In genomic region chr4:97843981-97844690, GRCm38 (mm10) we compare ENCODE assay signal across 10 mouse cellular contexts.
DNase-seq lines count a peak whose midpoint lies in the region; ATAC-seq and TF ChIP-seq lines count a peak whose summit lies in the region.
"Had no signal": no experiment of that assay in that cellular context is flagged by ENCODE, and none has a peak within 500 bp of the region (broad histone marks: within the 10 kb centered on the region; RNA-seq: fewer than 3 reads in every experiment).

No protein-coding gene starts in this region.

- no peak for TF ChIP-seq POLR2A in lung, adult 2 months (IDR thresholded peaks at IDR 0.05; ENCODE audit: borderline replicate concordance, extremely low read depth, low read depth, low read length)

- intact Hi-C loops in heart, postnatal 14 days (cut with DNase I) = no loop called here

- peak overlapping the region; percentile 18; the same call in 1 of the 2 replicates for H3K27ac ChIP-seq in heart, embryonic 12.5 days (ENCODE audit: poor library complexity, severe bottlenecking)
- H3K27ac ChIP-seq in lung, embryonic 15.5 days = peak overlapping the region; percentile 77
- no peak overlapping the region for H3K27ac ChIP-seq in forebrain, embryonic 11.5 days (ENCODE audit: low read depth, low read length)
- H3K27ac ChIP-seq in midbrain, embryonic 14.5 days (replicated peaks; ENCODE audit: low read depth, low read length) = no peak overlapping the region

- H3K9me3 ChIP-seq in heart, embryonic 12.5 days (replicated peaks) = no peaks in the 10 kb centered on the region
- no peaks in the 10 kb centered on the region for H3K9me3 ChIP-seq in lung, embryonic 15.5 days
- no peaks in the 10 kb centered on the region for H3K9me3 ChIP-seq in forebrain, embryonic 11.5 days (ENCODE audit: control insufficient read depth, low read length)
- H3K9me3 ChIP-seq in midbrain, embryonic 14.5 days (ENCODE audit: control insufficient read depth, low read length) = no peaks in the 10 kb centered on the region

- peaks cover 66% of the 10 kb centered on the region for H3K4me1 ChIP-seq in heart, embryonic 12.5 days (replicated peaks)
- H3K4me1 ChIP-seq in lung, embryonic 15.5 days = peaks cover 75% of the 10 kb centered on the region
- peaks cover 18% of the 10 kb centered on the region for H3K4me1 ChIP-seq in lung, adult 2 months (ENCODE audit: control insufficient read depth, insufficient read depth, low read length)
- peaks cover 34% of the 10 kb centered on the region for H3K4me1 ChIP-seq in forebrain, embryonic 11.5 days (replicated peaks; ENCODE audit: control insufficient read depth, insufficient read depth, low read length)
- peaks cover 25% of the 10 kb centered on the region for H3K4me1 ChIP-seq in midbrain, embryonic 14.5 days (ENCODE audit: control insufficient read depth, insufficient read depth, low read length)

- no peak overlapping the region for H3K9ac ChIP-seq in heart, embryonic 12.5 days
- H3K9ac ChIP-seq in lung, embryonic 15.5 days = no peak overlapping the region
- H3K9ac ChIP-seq in forebrain, embryonic 11.5 days (ENCODE audit: low read length) = no peak overlapping the region
- H3K9ac ChIP-seq in midbrain, embryonic 14.5 days (replicated peaks; ENCODE audit: low read length) = no peak overlapping the region

- no peak for TF ChIP-seq CTCF in lung, adult 2 months (IDR thresholded peaks at IDR 0.05; ENCODE audit: insufficient read depth, low read length)

- ATAC-seq in heart, embryonic 12.5 days (ENCODE audit: insufficient number of reproducible peaks, low FRiP score) = no peak
- no peak for ATAC-seq in lung, embryonic 15.5 days (ENCODE audit: borderline replicate concordance, extremely low read depth, low FRiP score, low TSS enrichment)
- ATAC-seq in forebrain, embryonic 11.5 days (replicated peaks; ENCODE audit: low FRiP score) = peak; percentile 58
- no peak for ATAC-seq in midbrain, embryonic 14.5 days (ENCODE audit: low FRiP score, low TSS enrichment)
- ATAC-seq: Patski had no signal

- H3K27me3 ChIP-seq in heart, embryonic 12.5 days (replicated peaks) = no peaks in the 10 kb centered on the region
- no peaks in the 10 kb centered on the region for H3K27me3 ChIP-seq in lung, embryonic 15.5 days
- no peaks in the 10 kb centered on the region; the same call in 1 of the 2 replicates for H3K27me3 ChIP-seq in forebrain, embryonic 11.5 days (ENCODE audit: control insufficient read depth, insufficient read depth, low read length)
- peaks cover 39% of the 10 kb centered on the region for H3K27me3 ChIP-seq in midbrain, embryonic 14.5 days (ENCODE audit: control insufficient read depth, insufficient read depth, low read length)
- H3K27me3 ChIP-seq: Patski had no signal

- DNase-seq in heart, postnatal 14 days = no peak
- DNase-seq in lung, adult 2 months = no peak
- peak; percentile 67 for DNase-seq in forebrain, embryonic 11.5 days (ENCODE audit: low spot score)
- DNase-seq in midbrain, embryonic 14.5 days = peak; percentile 49
- no peak for DNase-seq in right cerebral cortex, postnatal 36 days (ENCODE audit: low spot score in 2 of 2)
- DNase-seq in layer of hippocampus, postnatal 14 days (ENCODE audit: low spot score in 2 of 2) = no peak
- DNase-seq: kidney, adult 2 months had no signal

- peaks cover 4% of the 10 kb centered on the region; the same call in 1 of the 2 replicates for H3K36me3 ChIP-seq in heart, embryonic 12.5 days
- no peaks in the 10 kb centered on the region; the same call in 1 of the 2 replicates for H3K36me3 ChIP-seq in lung, embryonic 15.5 days
- H3K36me3 ChIP-seq in forebrain, embryonic 11.5 days (ENCODE audit: control insufficient read depth, insufficient read depth, low read length) = no peaks in the 10 kb centered on the region
- H3K36me3 ChIP-seq in midbrain, embryonic 14.5 days (ENCODE audit: control insufficient read depth, insufficient read depth, low read length) = no peaks in the 10 kb centered on the region

- no peak overlapping the region for H3K4me2 ChIP-seq in heart, embryonic 12.5 days
- H3K4me2 ChIP-seq in lung, embryonic 15.5 days = peak overlapping the region; percentile 35
- H3K4me2 ChIP-seq in forebrain, embryonic 11.5 days (ENCODE audit: low read depth, low read length, severe bottlenecking) = peak overlapping the region; percentile 21; the same call in 1 of the 2 replicates
- 0 out of 2 replicates have a peak overlapping the region, but pooled peaks have one; percentile 11 for H3K4me2 ChIP-seq in midbrain, embryonic 14.5 days (ENCODE audit: low read length)

- H3K4me3 ChIP-seq in heart, embryonic 12.5 days = no peak overlapping the region
- H3K4me3 ChIP-seq in lung, embryonic 15.5 days = no peak overlapping the region
- no peak overlapping the region for H3K4me3 ChIP-seq in lung, adult 2 months (replicated peaks; ENCODE audit: extremely low read depth, low read depth, low read length)
- H3K4me3 ChIP-seq in forebrain, embryonic 11.5 days (ENCODE audit: low read depth, low read length) = no peak overlapping the region
- H3K4me3 ChIP-seq in midbrain, embryonic 14.5 days (replicated peaks; ENCODE audit: low read depth, low read length) = no peak overlapping the region

- WGBS in heart, embryonic 12.5 days = 58% methylated on average over 15 of the region's 15 CpGs
- 60% methylated on average over 15 of the region's 15 CpGs for WGBS in lung, embryonic 15.5 days
- 77% methylated on average over 15 of the region's 15 CpGs for WGBS in lung, adult 2 months
- 12% methylated on average over 15 of the region's 15 CpGs for WGBS in forebrain, embryonic 11.5 days
- 11% methylated on average over 15 of the region's 15 CpGs for WGBS in midbrain, embryonic 14.5 days

Comparison
In these comparisons a context has a peak if more than half of its experiments do, and no peak if none do; other contexts are left out.
1. H3K27ac ChIP-seq: peak in heart, embryonic 12.5 days (single experiment) and lung, embryonic 15.5 days (single experiment); none in forebrain, embryonic 11.5 days (single experiment) and midbrain, embryonic 14.5 days (single experiment).
2. DNase-seq: peak in forebrain, embryonic 11.5 days (single experiment) and midbrain, embryonic 14.5 days (single experiment); none in heart, postnatal 14 days (0 of 2), lung, adult 2 months (single experiment), right cerebral cortex, postnatal 36 days (0 of 2) and layer of hippocampus, postnatal 14 days (0 of 2).